Mouse (Mus musculus) cerebellum, adult 8-10 months (tissue): ENCODE data around the gene Hdac5.
"Not testable (repeated sequence)": the region's sequence is repeated elsewhere in the genome, so short reads cannot be mapped to it uniquely, and the experiment has no call there.

Source experiments
- DNase-seq: peaks from one replicate; pipeline ENCODE4 v3.0.0; 2022

The Hdac5 gene

GRCm38 (mm10) chr11:102179836-102180235, 50.1 kb downstream of the Hdac5 start:
- no peak for DNase-seq

- no peak for DNase-seq
Measured at GRCm38 (mm10) chr11:102168689-102169088, 61.3 kb downstream of the Hdac5 start.

- no peak for DNase-seq
Measured at GRCm38 (mm10) chr11:102167539-102167938, 62.4 kb downstream of the Hdac5 start.

- peak; percentile 53 for DNase-seq
Measured at GRCm38 (mm10) chr11:102165971-102166722, 63.8 kb downstream of the Hdac5 start.

- DNase-seq: peak; percentile 65
Measured at GRCm38 (mm10) chr11:102159781-102160180, 70.2 kb downstream of the Hdac5 start.

GRCm38 (mm10) chr11:102158024-102158423, 71.9 kb downstream of the Hdac5 start:
- DNase-seq: not testable (repeated sequence)

GRCm38 (mm10) chr11:102156786-102157089, 73.2 kb downstream of the Hdac5 start:
- DNase-seq: no peak

- peak; percentile 86 for DNase-seq
Measured at GRCm38 (mm10) chr11:102156039-102156785, 73.8 kb downstream of the Hdac5 start, which contains the start of gene Tmem101. Gene Tmem101 (minus strand): TSS chr11:102156404.

- no peak for DNase-seq
Measured at GRCm38 (mm10) chr11:102147213-102147989, 82.6 kb downstream of the Hdac5 start.

GRCm38 (mm10) chr11:102146531-102146930, 83.4 kb downstream of the Hdac5 start:
- no peak for DNase-seq

- DNase-seq: no peak
Measured at GRCm38 (mm10) chr11:102146005-102146404, 84.0 kb downstream of the Hdac5 start.

GRCm38 (mm10) chr11:102145471-102146001, 84.4 kb downstream of the Hdac5 start, which contains the start of gene Nags:
Gene Nags (plus strand): TSS chr11:102145513.
- DNase-seq: no peak

GRCm38 (mm10) chr11:102144957-102145470, 85.0 kb downstream of the Hdac5 start:
- DNase-seq: no peak
